Mouse (Mus musculus): ENCODE measurements around the gene Pank4.

The Pank4 gene

DNA sequence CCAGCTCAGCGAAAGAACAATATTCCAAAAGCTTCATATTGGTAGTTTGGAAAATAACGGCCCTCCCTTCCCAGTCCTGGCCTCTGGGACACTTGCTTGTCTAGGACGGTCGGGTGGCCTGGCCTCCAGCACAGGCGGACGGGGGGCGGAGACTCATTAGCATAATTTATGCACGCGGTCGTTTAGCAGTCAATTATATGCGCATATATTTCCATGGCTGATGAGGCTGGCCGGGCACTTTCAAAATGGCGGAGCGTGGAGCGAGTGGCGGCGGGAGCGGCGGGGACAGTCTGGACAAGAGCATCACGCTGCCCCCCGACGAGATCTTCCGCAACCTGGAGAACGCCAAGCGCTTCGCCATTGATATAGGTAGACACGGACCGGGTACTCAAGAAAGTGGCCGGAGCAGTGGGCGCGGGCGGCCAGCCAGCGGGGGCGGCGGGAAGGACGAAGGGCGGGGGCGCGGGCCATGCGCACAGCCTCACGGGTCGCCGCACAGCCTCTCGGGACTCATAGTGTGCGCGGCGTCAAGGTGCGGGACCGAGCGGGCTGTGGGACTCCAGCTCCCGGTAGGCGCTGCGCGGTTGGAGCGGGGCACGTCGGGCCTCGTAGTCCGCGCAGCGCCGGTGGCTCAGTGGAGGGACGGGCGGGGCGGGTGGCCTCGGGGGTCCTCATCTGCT, at the start of gene Pank4:
TSS of gene Pank4 (plus strand) at position 223 of the 680 bp plus-strand sequence.
- DNase-seq (ENCODE audit: low read depth, low spot score), result peak; percentile 83

DNA sequence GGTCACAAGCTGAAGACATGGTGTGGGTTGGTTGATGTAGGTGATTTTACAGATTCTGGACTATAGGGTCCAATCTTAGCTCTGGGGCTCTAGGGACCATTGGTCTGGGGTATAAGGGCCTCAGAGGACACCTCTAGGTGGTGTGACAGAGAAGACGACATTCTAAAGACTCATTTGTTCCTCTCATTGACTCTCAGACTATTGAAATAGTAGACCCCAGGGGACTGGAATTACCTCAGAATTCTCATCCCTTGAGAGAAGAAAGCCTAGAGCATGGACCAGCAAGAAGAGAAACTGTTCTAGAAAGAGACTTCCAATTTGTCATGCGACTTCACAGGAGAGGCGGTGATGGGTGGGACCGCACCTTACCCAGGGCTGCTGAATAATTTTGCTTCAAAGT, 49.7 kb upstream of the Pank4 start:
- DNase-seq (ENCODE audit: low read depth, low spot score), result no peak

GRCm38 (mm10) chr4:154914707-154915106, 49.2 kb upstream of the Pank4 start:
- no peak for DNase-seq (ENCODE audit: low read depth, low spot score)

GRCm38 (mm10) chr4:154915286-154915685, 48.6 kb upstream of the Pank4 start:
- DNase-seq (ENCODE audit: low read depth, low spot score), result no peak

- DNase-seq (ENCODE audit: low read depth, low spot score), result no peak
These were observed 47.3 kb upstream of the Pank4 start for GRCm38 (mm10) chr4:154916662-154917061.

GRCm38 (mm10) chr4:154922291-154922690, 41.6 kb upstream of the Pank4 start:
- DNase-seq (ENCODE audit: low read depth, low spot score), result no peak

GRCm38 (mm10) chr4:154922931-154923330, 41.0 kb upstream of the Pank4 start:
- no peak for DNase-seq (ENCODE audit: low read depth, low spot score)

DNA sequence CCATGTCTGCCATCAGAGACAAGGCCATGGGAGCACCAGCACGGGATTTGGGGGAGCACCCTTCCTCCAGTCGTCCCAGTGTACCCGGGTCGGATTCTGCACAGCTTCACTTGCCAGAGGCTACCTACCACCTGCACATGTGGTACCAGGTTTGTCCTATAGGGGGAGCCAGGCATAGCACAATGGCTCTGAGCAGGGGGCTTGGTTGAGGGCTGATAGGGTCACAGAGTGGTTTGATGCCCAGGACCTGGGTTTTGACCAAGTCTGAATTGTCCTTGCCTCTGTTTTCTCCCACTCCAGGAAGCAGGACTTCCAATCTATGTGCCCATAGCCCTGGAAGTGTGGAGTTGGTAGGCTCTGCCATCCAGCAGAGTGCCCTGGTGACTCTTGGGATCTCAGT, 38.5 kb upstream of the Pank4 start:
- DNase-seq (ENCODE audit: low read depth, low spot score), result no peak

- no peak for DNase-seq (ENCODE audit: low read depth, low spot score)
These were observed 36.7 kb upstream of the Pank4 start for GRCm38 (mm10) chr4:154926969-154927898.

- DNase-seq (ENCODE audit: low read depth, low spot score), result no peak
These were observed 36.0 kb upstream of the Pank4 start for GRCm38 (mm10) chr4:154927899-154928337.

DNA sequence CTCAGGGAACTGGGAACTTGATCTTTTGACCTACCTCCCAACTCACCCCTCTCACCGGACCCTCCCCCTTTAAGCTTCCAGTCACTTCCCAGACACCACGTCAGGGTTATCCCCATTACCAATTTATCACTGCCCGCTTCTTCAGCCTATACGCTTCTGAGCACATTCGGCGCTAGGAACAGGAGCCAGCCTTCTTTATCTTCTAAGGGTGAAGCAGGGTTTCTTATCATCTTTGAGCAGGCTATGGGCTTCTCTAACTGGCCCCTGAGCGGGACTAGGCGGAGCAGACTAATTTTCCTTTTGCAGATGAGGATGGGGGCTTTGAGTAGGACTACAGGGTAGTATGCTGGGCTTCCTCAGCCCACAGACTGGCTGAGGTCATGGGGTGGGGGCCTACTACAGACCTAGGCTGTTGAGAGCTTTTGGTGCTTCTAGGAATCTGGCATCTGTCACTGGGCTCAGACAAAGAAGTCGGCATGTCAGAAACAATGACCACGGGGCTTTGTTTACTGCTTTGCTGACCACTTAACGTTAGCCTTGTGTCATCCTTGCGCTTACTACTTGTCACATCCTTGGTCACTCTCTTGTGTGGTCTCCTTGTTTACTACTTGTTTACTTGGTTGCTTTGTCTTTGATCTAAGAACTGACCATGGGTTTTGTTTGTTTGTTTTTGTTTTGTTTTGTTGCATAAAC, 35.4 kb upstream of the Pank4 start, which contains the start of gene Tnfrsf14:
TSS of gene Tnfrsf14 (minus strand) at position 169 of the 693 bp plus-strand sequence.
- DNase-seq (ENCODE audit: low read depth, low spot score), result no peak

DNA sequence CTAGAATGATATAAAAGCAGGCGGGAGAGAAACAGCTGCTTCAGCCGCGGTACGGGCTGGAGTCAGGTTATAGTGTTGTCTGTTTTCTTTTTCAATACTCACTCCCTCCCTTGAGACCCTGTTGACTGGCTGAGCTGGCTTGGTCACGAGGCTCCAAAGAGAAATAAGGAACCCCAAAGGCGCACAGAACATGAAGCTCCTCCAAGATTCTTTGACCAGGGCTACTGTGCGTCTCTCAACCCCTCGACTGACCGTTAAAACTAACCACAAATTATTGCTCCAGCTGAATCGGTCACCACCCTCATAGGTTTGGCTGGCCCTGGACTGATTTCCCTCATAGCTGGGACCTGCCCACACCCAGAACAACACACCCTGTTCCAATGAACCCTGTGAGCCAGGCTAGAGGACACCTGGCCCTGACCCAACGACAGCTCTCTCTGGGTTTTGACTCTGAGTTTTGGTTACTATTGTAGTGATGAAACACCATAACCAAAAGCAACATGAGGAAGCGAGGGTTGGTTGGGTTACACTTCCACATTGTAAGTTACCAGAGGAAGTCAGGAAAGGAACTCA, 34.7 kb upstream of the Pank4 start:
- DNase-seq (ENCODE audit: low read depth, low spot score), result no peak

- no peak for DNase-seq (ENCODE audit: low read depth, low spot score)
These were observed 30.5 kb upstream of the Pank4 start for GRCm38 (mm10) chr4:154933306-154933907.

GRCm38 (mm10) chr4:154934800-154935199, 29.1 kb upstream of the Pank4 start:
- no peak for DNase-seq (ENCODE audit: low read depth, low spot score)

GRCm38 (mm10) chr4:154935788-154936187, 28.1 kb upstream of the Pank4 start:
- DNase-seq (ENCODE audit: low read depth, low spot score), result no peak

- DNase-seq (ENCODE audit: low read depth, low spot score), result no peak
These were observed 27.2 kb upstream of the Pank4 start for GRCm38 (mm10) chr4:154936542-154937255.

DNA sequence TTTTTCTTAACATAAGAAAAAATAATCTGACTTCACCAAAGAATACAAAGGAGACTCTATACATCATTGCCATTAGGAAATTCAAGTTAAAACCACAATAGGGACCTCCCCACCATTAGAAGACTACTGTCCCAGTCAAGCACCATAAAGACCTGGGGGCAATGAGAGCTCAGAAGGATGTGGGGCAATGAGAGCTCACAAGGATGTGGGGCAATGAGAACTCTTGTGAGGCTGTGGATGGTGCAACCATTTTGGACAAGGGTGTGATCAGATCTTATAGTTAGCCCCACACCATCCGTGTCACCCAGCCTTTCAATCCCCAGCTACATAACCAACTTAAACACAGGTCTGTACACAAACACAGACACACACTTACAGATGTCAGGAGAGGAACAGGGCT, 26.2 kb upstream of the Pank4 start:
- no peak for DNase-seq (ENCODE audit: low read depth, low spot score)

DNA sequence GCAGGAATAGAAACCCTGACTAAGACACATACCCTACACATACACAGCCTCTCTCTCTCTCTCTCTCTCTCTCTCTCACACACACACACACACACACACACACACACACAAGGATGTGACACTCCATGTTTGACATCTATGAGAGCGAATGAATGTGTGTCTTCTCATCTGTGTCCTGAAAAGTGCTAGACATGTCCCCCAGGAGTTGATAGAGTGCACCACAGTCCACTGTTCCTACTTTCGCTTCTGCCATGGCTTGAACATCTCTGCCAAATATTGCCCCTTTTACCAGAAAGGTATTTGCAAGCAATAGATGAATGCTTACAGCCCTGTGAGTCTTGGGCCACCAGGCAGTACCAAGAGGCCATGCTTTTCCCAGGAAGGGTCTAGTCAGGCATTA, 23.8 kb upstream of the Pank4 start:
- no peak for DNase-seq (ENCODE audit: low read depth, low spot score)

DNA sequence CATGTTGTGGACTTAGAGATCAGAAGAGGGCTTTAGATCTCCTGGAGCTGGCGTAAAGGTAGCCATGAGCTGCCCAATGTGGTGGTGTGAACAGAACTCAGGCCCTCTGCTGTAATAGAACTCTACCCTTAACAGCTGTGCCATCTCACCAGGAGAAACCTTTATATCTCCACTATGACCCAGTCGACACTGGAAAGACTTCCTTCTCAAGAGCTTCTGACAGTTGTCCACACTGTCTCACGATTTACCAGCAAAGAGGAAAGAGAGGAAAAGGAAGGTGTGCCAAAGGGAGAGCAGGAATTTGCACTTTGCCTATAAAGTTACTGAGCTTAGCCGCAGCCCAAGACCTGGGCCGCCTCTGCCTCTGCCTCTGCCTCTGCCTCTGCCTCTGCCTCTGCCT, 22.1 kb upstream of the Pank4 start:
- no peak for DNase-seq (ENCODE audit: low read depth, low spot score)

DNA sequence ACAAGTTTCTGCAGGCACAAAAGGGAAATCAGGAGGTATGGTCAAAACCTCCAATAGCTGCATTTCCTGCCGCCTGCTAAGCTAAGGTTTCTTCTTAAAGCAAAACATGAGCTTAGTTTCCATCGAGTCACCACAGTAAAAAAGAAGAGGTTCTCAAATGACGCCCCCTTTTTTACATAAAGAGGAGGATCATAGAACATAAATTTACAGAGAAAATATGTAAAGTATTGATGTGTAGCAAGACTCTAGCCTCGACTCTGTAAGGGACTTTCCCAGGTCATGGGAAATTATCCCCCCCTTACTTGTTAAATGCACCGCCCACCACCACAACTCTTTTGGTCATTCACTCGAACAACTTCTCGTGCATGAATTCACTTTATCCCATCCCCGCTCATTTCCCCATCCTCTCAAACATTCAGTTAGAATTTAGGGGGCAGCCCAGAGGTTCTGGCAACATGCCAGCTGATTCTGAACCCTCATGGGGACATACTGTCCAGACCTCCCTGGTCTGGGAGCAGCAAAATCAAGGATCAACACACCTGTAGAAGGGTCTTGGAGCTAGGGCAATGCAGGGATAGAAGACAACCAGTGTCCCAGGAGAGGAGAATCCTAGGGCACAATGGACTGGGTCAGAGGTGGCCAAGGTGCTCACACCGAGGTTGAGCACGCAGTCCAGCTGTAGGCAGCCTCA, 21.1 kb upstream of the Pank4 start:
- DNase-seq (ENCODE audit: low read depth, low spot score), result no peak
